Mouse (Mus musculus): ENCODE measurements around the gene Amacr. TPM values are rescaled to one million over a fixed set of nuclear protein-coding genes. Genes with fewer than 3 reads are reported as not detected.

Amacr gene
- polyA plus RNA-seq (2015; fragmentation: Nextera tagmentation; extraction: Ambion mirVana) = 7.9 and 8.6 TPM in 2 replicates

DNA sequence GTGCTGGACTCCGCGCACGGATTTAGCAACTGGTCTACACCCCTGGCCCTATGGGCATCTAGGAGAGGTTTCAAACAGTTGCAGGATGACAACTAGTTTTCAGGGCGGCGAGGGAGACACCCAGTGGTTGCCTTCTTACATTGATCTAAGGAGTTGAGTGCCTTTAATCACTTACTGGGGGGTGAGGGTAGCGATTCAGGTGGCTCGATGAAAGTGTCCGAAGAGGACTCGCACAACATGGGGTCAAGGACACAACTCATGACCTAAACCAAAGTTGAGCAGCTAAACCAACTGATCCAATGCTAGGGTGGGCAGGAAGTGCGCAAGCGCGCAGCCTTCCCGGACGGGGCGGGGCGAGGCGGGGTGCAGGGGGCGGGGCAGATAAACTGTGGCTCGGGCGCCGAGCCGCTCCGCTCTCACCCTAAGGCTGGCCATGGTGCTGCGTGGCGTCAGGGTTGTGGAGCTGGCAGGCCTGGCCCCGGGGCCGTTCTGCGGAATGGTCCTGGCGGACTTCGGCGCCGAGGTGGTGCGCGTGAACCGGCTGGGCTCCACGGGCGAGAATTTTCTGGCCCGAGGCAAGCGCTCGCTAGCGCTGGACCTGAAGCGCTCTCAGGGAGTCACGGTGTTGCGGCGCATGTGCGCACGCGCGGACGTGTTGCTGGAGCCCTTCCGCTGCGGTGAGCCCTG is at the start of gene Amacr:
Amacr (plus strand) TSS at position 380 of the 687 bp plus-strand sequence.

DNA sequence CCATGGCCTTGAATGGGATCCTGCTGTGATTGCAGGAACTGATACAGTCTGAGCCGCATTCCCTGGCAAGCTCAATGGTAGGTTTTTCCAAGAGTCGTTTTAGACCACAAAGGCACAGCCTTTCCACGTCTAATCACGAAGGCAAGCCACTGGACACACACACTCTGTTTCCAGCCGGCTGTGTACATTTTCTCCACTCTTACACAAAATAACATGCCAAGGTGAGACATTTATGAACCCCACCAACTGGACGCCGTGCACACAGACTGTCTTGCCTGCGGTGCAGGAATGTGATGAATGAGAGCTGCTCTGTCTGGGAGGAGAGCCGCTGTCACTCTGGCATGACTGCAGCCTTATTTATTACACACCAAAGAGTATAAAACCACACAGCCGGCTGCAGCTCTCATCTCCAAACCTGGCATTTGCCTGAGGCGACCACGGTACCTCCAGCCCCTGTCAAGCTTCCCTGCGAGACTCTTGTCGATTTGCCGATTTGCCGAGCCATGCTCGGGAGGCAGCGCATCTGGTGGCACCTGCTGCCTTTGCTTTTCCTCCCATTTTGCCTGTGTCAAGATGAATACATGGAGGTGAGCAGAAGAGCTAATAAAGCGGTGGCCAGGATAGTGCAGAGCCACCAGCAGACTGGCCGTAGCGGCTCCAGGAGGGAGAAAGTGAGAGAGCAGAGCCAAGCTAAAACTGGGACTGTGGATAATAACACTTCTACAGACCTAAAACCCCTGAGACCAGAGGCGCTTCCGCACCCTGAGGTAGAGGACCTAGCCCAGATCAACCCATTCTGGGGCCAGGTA is 29.4 kb upstream of the Amacr start, which contains the start of gene C1qtnf3:
C1qtnf3 (plus strand) TSS at position 382 of the 809 bp plus-strand sequence.

DNA sequence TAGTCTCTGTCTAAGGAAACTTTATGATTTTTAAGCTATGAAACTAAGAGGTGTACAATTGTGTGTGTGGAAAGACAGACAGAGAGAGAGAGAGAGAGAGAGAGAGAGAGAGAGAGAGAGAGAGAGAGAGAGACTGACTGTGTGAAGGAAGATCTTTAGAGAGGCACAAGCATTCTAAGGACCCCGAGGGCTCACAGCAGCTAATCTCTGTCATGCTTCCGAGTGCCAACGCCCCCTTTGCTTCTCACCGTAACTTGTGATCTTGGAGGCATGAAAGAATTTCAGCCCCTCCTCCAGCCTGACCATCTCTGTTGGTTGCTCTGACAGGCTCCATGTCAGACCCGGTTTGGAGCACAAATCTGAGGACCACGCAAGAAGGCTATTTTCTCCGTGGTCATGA is 18.9 kb downstream of the Amacr start, which contains the start of gene Slc45a2:
Slc45a2 (plus strand) TSS at position 301 of the 400 bp plus-strand sequence.

DNA sequence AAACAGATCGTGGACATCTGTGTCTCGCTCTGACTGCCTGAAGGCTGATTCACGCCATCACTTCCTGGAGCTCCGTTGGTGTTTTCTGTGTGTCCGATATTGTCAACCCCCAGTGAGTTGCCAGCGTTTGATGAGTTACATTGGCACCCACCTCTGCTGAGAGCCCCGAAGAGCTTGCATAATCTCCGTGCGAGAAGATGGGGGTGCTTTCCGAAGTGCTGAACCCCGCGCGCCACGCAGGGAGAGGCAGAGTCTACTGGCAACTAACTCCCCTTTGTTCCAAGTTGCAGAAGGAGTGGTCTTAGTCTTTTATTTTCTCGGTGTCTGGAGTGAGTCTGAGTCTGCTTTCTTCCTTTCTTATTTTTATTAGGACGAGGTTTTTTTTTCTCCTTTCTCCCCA is 56.2 kb downstream of the Amacr start, which contains the start of gene Rxfp3:
Rxfp3 (minus strand) TSS at position 281 of the 400 bp plus-strand sequence.

Other genes with a start within 250 kb of the Amacr start
- gene C1qtnf3, start 29.4 kb upstream of the Amacr start, polyA plus RNA-seq (2015; fragmentation: Nextera tagmentation; extraction: Ambion mirVana) = 18.3 and 23.5 TPM in 2 replicates
- 0.07 TPM in 1 of 2 replicates, not detected in the other for gene Slc45a2, start 19.0 kb downstream of the Amacr start, polyA plus RNA-seq (2015; fragmentation: Nextera tagmentation; extraction: Ambion mirVana)
- gene Rxfp3, start 56.2 kb downstream of the Amacr start, polyA plus RNA-seq (2015; fragmentation: Nextera tagmentation; extraction: Ambion mirVana) = not detected in 2 replicates
- gene Adamts12, start 83.0 kb downstream of the Amacr start, polyA plus RNA-seq (2015; fragmentation: Nextera tagmentation; extraction: Ambion mirVana) = 1.9 and 2.6 TPM in 2 replicates

Data from urinary bladder, postnatal 0 days (tissue).